Mouse (Mus musculus) liver, adult 2 months (tissue): ENCODE measurements around the gene Sema3d.

Experiments
- CTCF ChIP-seq: fragments of 200-500 bp; IDR thresholded peaks from 2 replicates; pipeline ENCODE4 v1.5.1; 2011; ENCODE audit warnings: low read depth, low read length, control low read depth
- POLR2A ChIP-seq: fragments of 200-500 bp; IDR thresholded peaks from 2 replicates; pipeline ENCODE4 v1.6.1; 2011; ENCODE audit warnings: low read length, control low read depth; ENCODE audit not compliant: insufficient read depth; ENCODE audit errors: extremely low read depth

GRCm38 (mm10) chr5:12392667-12393066 lies 9.5 kb downstream of the Sema3d start:
- TF ChIP-seq CTCF (no peak), POLR2A (no peak)
